Mouse (Mus musculus) liver, embryonic 14.5 days (tissue): ENCODE data around the gene Atp6v1b1. TPM values are rescaled to one million over a fixed set of nuclear protein-coding genes. Genes with fewer than 3 reads are reported as not detected.

ENCODE experiments used
- ATAC-seq: fragments of 200-750 bp; cut with Nextera tagmentation; 2 replicates; pipeline ENCODE4 v1.8.0; 2017; ENCODE audit warnings: moderate number of reproducible peaks, mild to moderate bottlenecking, moderate library complexity; ENCODE audit not compliant: insufficient read depth
- DNase-seq, 3 experiments: peaks; one replicate each; pipeline ENCODE4 v3.0.0-alpha.2; 2012 to 2013; ENCODE audit warnings: low read depth in 3 of 3, low spot score in 3 of 3
- H3K27ac ChIP-seq: fragments of 300-500 bp; sonication (generic); 2 replicates; pipeline ENCODE4 v1.5.1; 2014; ENCODE audit warnings: moderate library complexity, mild to moderate bottlenecking, control low read depth, inconsistent platforms
- H3K27me3 ChIP-seq: fragments of 300-500 bp; sonication (generic); 2 replicates; pipeline ENCODE4 v1.6.1; 2014; ENCODE audit warnings: mild to moderate bottlenecking, low read length, moderate library complexity; ENCODE audit not compliant: control insufficient read depth, insufficient read depth
- H3K36me3 ChIP-seq: fragments of 300-500 bp; sonication (generic); replicated peaks from 2 replicates; pipeline ENCODE4 v1.6.1; 2014; ENCODE audit warnings: low read depth; ENCODE audit not compliant: control insufficient read depth, insufficient read depth
- H3K4me1 ChIP-seq, 2 experiments: fragments of 200-500 bp in 1 of 2; fragments of 300-500 bp in 1 of 2; sonication (generic) in 1 of 2; replicated peaks; 2 replicates each; pipeline ENCODE4 v1.6.1; 2012 to 2014; ENCODE audit warnings: antibody characterized with exemption in 1 of 2, inconsistent platforms in 1 of 2, low read length in 1 of 2; ENCODE audit not compliant: control insufficient read depth in 2 of 2, insufficient read depth in 2 of 2
- H3K4me2 ChIP-seq: fragments of 300-500 bp; sonication (generic); 2 replicates; pipeline ENCODE4 v1.6.1; 2014; ENCODE audit warnings: low read depth, mild to moderate bottlenecking, control low read depth, moderate library complexity
- H3K4me3 ChIP-seq, 2 experiments: fragments of 200-500 bp in 1 of 2; fragments of 300-500 bp in 1 of 2; sonication (generic) in 1 of 2; 2 replicates each; pipeline ENCODE4 v1.5.1; 2012 to 2014; ENCODE audit warnings: low read depth in 2 of 2, low read length in 2 of 2, mild to moderate bottlenecking in 2 of 2, control low read depth in 1 of 2, inconsistent platforms in 1 of 2, moderate library complexity in 1 of 2; ENCODE audit not compliant: insufficient read depth in 1 of 2
- H3K9ac ChIP-seq: fragments of 300-500 bp; sonication (generic); replicated peaks from 2 replicates; pipeline ENCODE4 v1.6.1; 2014; ENCODE audit warnings: mild to moderate bottlenecking, control low read depth, moderate library complexity
- H3K9me3 ChIP-seq: fragments of 300-500 bp; sonication (generic); 2 replicates; pipeline ENCODE4 v1.6.1; 2016; ENCODE audit warnings: low read length, mixed read lengths; ENCODE audit not compliant: control insufficient read depth
- CTCF ChIP-seq: IDR thresholded peaks from 2 replicates; pipeline ENCODE4 v1.5.1; 2016; ENCODE audit warnings: antibody characterized with exemption, low read depth, control low read depth
- EP300 ChIP-seq: IDR thresholded peaks from 2 replicates; pipeline ENCODE4 v1.6.1; 2016; ENCODE audit warnings: antibody characterized with exemption, low read depth
- WGBS: fragments of 180-500 bp; shearing (Covaris S2); extraction: QIAGEN DNeasy Blood & Tissue Kit; methylation state at CpG from one replicate; pipeline ENCODE4 v1.1.7; 2014; ENCODE audit not compliant: insufficient replicate concordance; 5-methylcytosine and 5-hydroxymethylcytosine counted together
- polyA plus RNA-seq, 2 experiments: library from polyadenylated mRNA; depleted of rRNA in 1 of 2; stranded (reverse) in 1 of 2; unstranded in 1 of 2; fragments of >200 nt; fragmentation: Nextera tagmentation in 1 of 2; extraction: Ambion mirVana in 1 of 2; gene quantifications; 2 replicates each; pipeline versions ENCODE4 v1.2.1 to v1.2.3; 2012 to 2014

Gene Atp6v1b1
- polyA plus RNA-seq, 2 experiments = 0.02 TPM; not detected in 1

DNA sequence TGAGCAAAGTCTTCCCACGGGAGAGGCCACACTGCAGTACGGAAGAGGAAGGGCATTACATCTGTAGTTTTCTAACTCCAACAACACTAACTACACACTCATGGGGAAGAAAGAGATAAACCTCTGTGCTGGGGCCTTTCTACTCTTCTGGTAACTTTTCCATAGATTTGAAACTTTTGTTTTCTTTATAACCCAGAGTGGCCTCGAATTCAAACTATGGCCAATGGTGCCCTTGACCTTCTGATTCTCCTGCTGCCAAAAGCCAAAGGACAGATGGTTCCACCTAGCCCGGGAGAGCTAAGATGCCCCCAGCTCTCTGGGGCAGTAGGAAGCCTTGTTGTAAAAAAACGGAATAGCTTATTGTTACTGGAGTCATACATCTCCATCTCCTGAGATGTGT, 42.8 kb upstream of the Atp6v1b1 start:
- Histone ChIP-seq H3K9ac (no peak overlapping the region), H3K4me1 (no peaks in the 10 kb centered on the region), H3K27ac (no peak overlapping the region), H3K4me3 (no peak overlapping the region), H3K9me3 (no peaks in the 10 kb centered on the region), H3K27me3 (peaks cover 90% of the 10 kb centered on the region), H3K36me3 (no peaks in the 10 kb centered on the region), H3K4me2 (no peak overlapping the region)
- 3% methylated on average over 5 of the region's 5 CpGs for WGBS
- DNase-seq (no peak), ATAC-seq (no peak)
- no peak for TF ChIP-seq CTCF
- no peak for TF ChIP-seq EP300

DNA sequence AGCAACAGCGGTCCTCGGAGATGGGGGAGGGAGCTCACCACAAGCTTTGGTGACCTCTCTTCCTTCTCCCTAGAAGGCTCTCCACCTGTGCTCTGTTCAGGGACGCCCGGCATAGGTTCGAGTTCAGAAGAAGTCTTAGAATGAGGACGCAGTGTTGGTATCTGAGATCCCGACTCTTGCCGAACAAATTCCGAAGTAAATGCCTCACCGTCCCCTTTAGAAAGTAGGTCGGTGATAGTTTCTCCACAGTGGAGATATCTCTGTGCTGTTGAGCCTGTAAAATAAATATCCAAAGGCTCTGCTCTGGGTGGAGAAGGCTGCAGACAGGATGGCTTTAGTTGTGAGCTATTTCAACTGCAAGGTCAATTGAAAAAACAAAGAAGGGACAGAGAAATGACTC, 41.8 kb upstream of the Atp6v1b1 start:
- under 1% methylated on average over 11 of the region's 11 CpGs for WGBS
- ATAC-seq = no peak
- H3K27ac ChIP-seq = no peak overlapping the region

DNA sequence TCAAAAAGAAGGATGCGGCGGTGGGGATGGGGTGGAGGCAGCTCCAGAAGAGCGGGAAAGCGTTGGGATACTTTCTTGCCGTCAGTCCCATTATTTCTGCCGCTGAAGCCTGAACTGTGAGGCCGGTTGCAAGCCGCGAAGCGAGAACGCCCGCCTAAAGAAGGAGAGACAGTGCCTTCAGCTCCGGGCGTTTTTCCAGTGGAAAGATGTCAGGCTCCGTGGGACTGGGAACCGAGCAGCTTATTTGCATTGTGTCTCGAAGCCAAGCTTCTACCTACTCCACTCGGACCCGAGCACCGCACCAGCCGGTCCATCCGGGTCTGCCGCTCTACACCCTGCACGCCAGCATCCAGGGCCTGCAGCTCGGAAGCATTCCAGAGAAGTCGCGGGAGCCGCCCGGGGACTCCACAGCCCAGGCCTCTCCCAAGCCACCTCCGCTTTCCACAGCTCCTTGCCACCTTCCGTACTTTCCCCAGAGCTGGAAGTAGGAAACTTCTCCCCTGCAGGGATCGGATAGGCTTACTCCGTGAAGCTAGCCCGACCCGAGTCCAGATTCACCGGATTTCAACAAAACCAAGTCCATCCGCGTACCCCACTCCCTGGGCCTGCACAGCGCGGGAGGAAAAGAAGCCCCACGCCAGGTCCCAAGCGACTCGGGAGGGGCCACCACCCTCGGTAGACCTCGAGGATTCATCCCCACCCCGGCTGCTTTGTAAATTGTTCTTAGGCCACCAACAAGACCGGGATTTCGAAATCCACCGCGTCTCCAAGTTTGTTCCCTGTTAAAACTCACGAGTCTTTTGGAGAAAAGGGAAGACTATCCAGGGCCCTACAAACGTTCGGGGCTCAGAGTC, 40.4 kb upstream of the Atp6v1b1 start:
- ATAC-seq = no peak
- WGBS = 2% methylated on average over 53 of the region's 53 CpGs

More for the DNA sequence above, 41.8 kb upstream of the Atp6v1b1 start:
- Histone ChIP-seq H3K4me1 (no peaks in the 10 kb centered on the region), H3K9me3 (no peaks in the 10 kb centered on the region), H3K4me2 (no peak overlapping the region), H3K27me3 (peaks cover 92% of the 10 kb centered on the region), H3K4me3 (no peak overlapping the region), H3K36me3 (no peaks in the 10 kb centered on the region), H3K9ac (no peak overlapping the region)
- TF ChIP-seq CTCF = no peak
- no peak for TF ChIP-seq EP300
- no peak for DNase-seq

DNA sequence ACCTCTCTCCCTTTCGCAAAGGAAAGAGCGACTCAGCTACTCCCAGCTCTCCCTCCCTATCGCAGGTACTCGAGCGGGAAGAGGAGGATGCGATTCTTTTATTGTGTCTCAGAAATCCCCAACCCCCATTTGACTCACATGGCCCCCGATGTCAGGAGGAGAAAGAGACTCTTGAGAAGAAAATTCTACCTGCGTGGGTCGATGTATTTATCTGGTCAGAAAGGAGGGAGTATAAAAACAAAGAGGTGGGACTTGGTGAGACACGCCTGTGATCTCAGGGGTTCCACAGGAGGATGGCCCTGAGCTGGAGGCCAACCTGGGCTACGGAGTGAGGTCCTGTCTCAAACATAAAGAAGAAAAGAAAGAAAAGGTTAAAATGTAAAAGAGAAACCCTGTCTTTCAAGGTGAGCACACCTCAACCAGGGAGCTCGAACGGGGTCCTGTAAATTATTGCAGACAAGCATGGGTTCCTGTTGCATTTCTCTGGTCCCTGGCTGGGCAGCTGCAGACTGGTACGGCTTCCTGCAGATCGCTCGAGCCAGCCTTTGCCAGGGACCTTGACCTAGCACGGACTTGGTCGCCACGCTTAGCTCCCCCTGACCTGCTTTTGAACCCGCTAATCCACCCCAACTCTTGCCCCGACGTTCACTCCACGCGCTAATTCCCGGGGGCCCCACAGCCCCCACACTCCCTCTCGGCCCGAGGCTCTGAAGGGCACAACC, 39.6 kb upstream of the Atp6v1b1 start:
- Histone ChIP-seq H3K4me3 (no peak overlapping the region), H3K4me1 (no peaks in the 10 kb centered on the region), H3K27ac (no peak overlapping the region), H3K36me3 (no peaks in the 10 kb centered on the region), H3K9ac (no peak overlapping the region), H3K27me3 (peaks cover 92% of the 10 kb centered on the region), H3K9me3 (no peaks in the 10 kb centered on the region), H3K4me2 (no peak overlapping the region)
- under 1% methylated on average over 27 of the region's 27 CpGs for WGBS
- ATAC-seq (no peak), DNase-seq (no peak)
- TF ChIP-seq EP300 (no peak), CTCF (no peak)

More for the DNA sequence above, 40.4 kb upstream of the Atp6v1b1 start:
- Histone ChIP-seq H3K27me3 (peaks cover 92% of the 10 kb centered on the region), H3K9me3 (no peaks in the 10 kb centered on the region), H3K4me2 (no peak overlapping the region), H3K9ac (no peak overlapping the region), H3K27ac (no peak overlapping the region), H3K4me3 (no peak overlapping the region), H3K36me3 (no peaks in the 10 kb centered on the region), H3K4me1 (no peaks in the 10 kb centered on the region)
- TF ChIP-seq EP300 (no peak), CTCF (no peak)
- no peak for DNase-seq

DNA sequence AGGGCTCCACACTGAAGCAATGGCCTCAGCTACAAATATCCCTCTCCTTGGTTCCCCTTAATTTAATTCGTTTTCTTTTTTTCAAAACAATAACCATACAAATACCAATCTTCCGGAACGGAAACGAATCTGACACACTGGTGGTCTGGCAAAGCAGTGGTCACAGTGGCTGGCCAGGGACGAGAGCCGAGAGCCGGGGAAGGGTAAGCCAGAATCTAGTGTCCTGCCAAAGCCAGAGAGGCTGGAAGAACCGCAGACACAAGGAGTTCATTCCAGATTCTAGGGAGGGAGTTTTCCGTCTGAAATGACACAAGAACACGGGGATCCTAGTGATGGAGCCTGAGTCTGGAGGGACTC, 39.1 kb upstream of the Atp6v1b1 start:
- Histone ChIP-seq H3K4me1 (no peaks in the 10 kb centered on the region), H3K4me3 (no peak overlapping the region), H3K9ac (no peak overlapping the region), H3K4me2 (no peak overlapping the region), H3K27me3 (peaks cover 93% of the 10 kb centered on the region), H3K27ac (no peak overlapping the region), H3K36me3 (no peaks in the 10 kb centered on the region), H3K9me3 (no peaks in the 10 kb centered on the region)
- no peak for DNase-seq
- TF ChIP-seq EP300 = no peak
- no peak for TF ChIP-seq CTCF
- WGBS = under 1% methylated on average over 10 of the region's 10 CpGs
- ATAC-seq = no peak
